In genomic region chr3:120430285-120430684, GRCm38 (mm10) we compare ENCODE assay signal across 16 mouse cellular contexts.
"Had no signal": no experiment of that assay in that cellular context is flagged by ENCODE, and none has a peak within 500 bp of the region (broad histone marks: within the 10 kb centered on the region; RNA-seq: fewer than 3 reads in every experiment).

No protein-coding gene starts in this region.

- H3K27me3 ChIP-seq: liver, embryonic 13.5 days; liver, embryonic 15.5 days; megakaryocyte, embryonic 14.5 days; midbrain, embryonic 13.5 days; midbrain, embryonic 15.5 days; neural tube, embryonic 12.5 days; stomach, embryonic 15.5 days had no signal

- ATAC-seq: liver, postnatal 0 days; midbrain, embryonic 13.5 days; midbrain, embryonic 15.5 days had no signal

- DNase-seq: liver, embryonic 13.5 days; liver, postnatal 0 days; right cerebral cortex, postnatal 14 days; thymus, adult 2 months; thymus, postnatal 25 days; thymus, postnatal 4 days had no signal

- H3K9me3 ChIP-seq: liver, embryonic 13.5 days; liver, embryonic 15.5 days; midbrain, embryonic 13.5 days; midbrain, embryonic 15.5 days; neural tube, embryonic 12.5 days; stomach, embryonic 15.5 days had no signal

- H3K36me3 ChIP-seq: liver, embryonic 13.5 days; liver, embryonic 15.5 days; midbrain, embryonic 13.5 days; midbrain, embryonic 15.5 days; neural tube, embryonic 12.5 days; stomach, embryonic 15.5 days had no signal

- H3K9ac ChIP-seq: liver, embryonic 13.5 days; liver, embryonic 15.5 days; liver, postnatal 0 days; midbrain, embryonic 13.5 days; midbrain, embryonic 15.5 days; neural tube, embryonic 12.5 days; stomach, embryonic 15.5 days had no signal

- H3K4me1 ChIP-seq: liver, embryonic 13.5 days; liver, embryonic 15.5 days; megakaryocyte, embryonic 14.5 days; midbrain, embryonic 13.5 days; midbrain, embryonic 15.5 days; neural tube, embryonic 12.5 days; stomach, embryonic 15.5 days had no signal

- H3K4me2 ChIP-seq: liver, embryonic 11.5 days; liver, embryonic 13.5 days; liver, embryonic 15.5 days; midbrain, embryonic 11.5 days; midbrain, embryonic 13.5 days; midbrain, embryonic 15.5 days; neural tube, embryonic 12.5 days; stomach, embryonic 15.5 days had no signal

- H3K4me3 ChIP-seq: liver, embryonic 13.5 days; liver, embryonic 15.5 days; megakaryocyte, embryonic 14.5 days; midbrain, embryonic 13.5 days; midbrain, embryonic 15.5 days; neural tube, embryonic 12.5 days; stomach, embryonic 15.5 days had no signal

- H3K27ac ChIP-seq: liver, embryonic 13.5 days; liver, embryonic 15.5 days; macrophage; midbrain, embryonic 13.5 days; midbrain, embryonic 15.5 days; neural tube, embryonic 12.5 days; stomach, embryonic 15.5 days; stomach, postnatal 0 days had no signal
